Mouse (Mus musculus) left cerebral cortex, adult 9 months (tissue): ENCODE measurements around the gene Miga1.

Experiments used
- DNase-seq, 2 experiments: peaks; one replicate each; pipeline ENCODE4 v3.0.0; 2022; ENCODE audit warnings: low spot score in 2 of 2

The Miga1 gene

GRCm38 (mm10) chr3:152287810-152288209 lies 52.4 kb downstream of the Miga1 start:
- no peak for DNase-seq

- no peak for DNase-seq
These were observed 55.4 kb downstream of the Miga1 start for GRCm38 (mm10) chr3:152284759-152285158.

GRCm38 (mm10) chr3:152284306-152284705 lies 55.9 kb downstream of the Miga1 start:
- no peak for DNase-seq

- DNase-seq, result no peak
These were observed 58.1 kb downstream of the Miga1 start for GRCm38 (mm10) chr3:152282126-152282525.

GRCm38 (mm10) chr3:152278431-152278830 lies 61.8 kb downstream of the Miga1 start:
- no peak for DNase-seq

- DNase-seq, result no peak
These were observed 62.3 kb downstream of the Miga1 start for GRCm38 (mm10) chr3:152277912-152278311.

GRCm38 (mm10) chr3:152276935-152277334 lies 63.3 kb downstream of the Miga1 start:
- DNase-seq, result no peak

GRCm38 (mm10) chr3:152275008-152275407 lies 65.2 kb downstream of the Miga1 start:
- no peak for DNase-seq

GRCm38 (mm10) chr3:152272974-152273685 lies 67.1 kb downstream of the Miga1 start:
- no peak for DNase-seq

- DNase-seq, result no peak
These were observed 68.3 kb downstream of the Miga1 start for GRCm38 (mm10) chr3:152271876-152272275.

- DNase-seq, result no peak
These were observed 69.0 kb downstream of the Miga1 start for GRCm38 (mm10) chr3:152271071-152271710.

GRCm38 (mm10) chr3:152268099-152268498 lies 72.1 kb downstream of the Miga1 start:
- no peak for DNase-seq

- DNase-seq, result no peak
These were observed 74.2 kb downstream of the Miga1 start, which contains the start of gene Nexn for GRCm38 (mm10) chr3:152266036-152266421. Gene Nexn (minus strand): TSS chr3:152266350.

- DNase-seq, result peak in 1 of 2 experiments; percentile 28
These were observed 74.7 kb downstream of the Miga1 start for GRCm38 (mm10) chr3:152265351-152266035.

- DNase-seq, result no peak
These were observed 75.4 kb downstream of the Miga1 start for GRCm38 (mm10) chr3:152264830-152265229.

GRCm38 (mm10) chr3:152264374-152264773 lies 75.8 kb downstream of the Miga1 start:
- no peak for DNase-seq

GRCm38 (mm10) chr3:152261948-152262347 lies 78.3 kb downstream of the Miga1 start:
- no peak for DNase-seq

GRCm38 (mm10) chr3:152261436-152261835 lies 78.8 kb downstream of the Miga1 start:
- no peak for DNase-seq

- no peak for DNase-seq
These were observed 79.8 kb downstream of the Miga1 start for GRCm38 (mm10) chr3:152260362-152260761.

GRCm38 (mm10) chr3:152259409-152259808 lies 80.8 kb downstream of the Miga1 start:
- DNase-seq, result peak in 1 of 2 experiments; percentile 82

GRCm38 (mm10) chr3:152257528-152257927 lies 82.7 kb downstream of the Miga1 start:
- DNase-seq, result no peak

- no peak for DNase-seq
These were observed 89.7 kb downstream of the Miga1 start for GRCm38 (mm10) chr3:152250487-152250886.

GRCm38 (mm10) chr3:152247708-152248107 lies 92.5 kb downstream of the Miga1 start:
- DNase-seq, result no peak
